Mouse (Mus musculus) gastrocnemius, postnatal 10 days (tissue): ENCODE measurements at regions not wholly inside any gene's neighbourhood (a gene's known extent, or its start where the extent isn't known, plus 50 kb on each side); places are given as distances from the start of the nearest gene placed in this dataset.

Source experiments
- DNase-seq: peaks from one replicate; pipeline ENCODE4 v3.0.0; 2021; ENCODE audit warnings: mixed read lengths

DNA sequence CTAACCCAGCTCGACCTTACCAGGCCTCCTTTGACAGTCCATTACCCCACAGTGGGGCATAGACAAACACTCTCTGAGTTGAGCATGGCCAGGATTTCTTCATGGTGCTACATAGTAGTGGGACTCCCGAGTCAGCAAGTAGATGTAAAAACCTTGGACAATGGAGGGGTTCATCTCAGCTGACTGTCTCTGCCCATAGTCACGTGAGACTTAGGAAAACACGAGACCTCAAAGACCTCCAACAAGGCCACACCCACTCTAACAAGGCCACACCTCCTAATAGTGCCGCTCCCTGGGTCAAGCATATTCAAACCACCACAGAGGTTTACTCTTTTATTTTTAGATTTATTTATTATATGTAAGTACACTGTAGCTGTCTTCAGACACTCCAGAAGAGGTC, 52.5 kb upstream of the Cldn24 start:
- no peak for DNase-seq

DNA sequence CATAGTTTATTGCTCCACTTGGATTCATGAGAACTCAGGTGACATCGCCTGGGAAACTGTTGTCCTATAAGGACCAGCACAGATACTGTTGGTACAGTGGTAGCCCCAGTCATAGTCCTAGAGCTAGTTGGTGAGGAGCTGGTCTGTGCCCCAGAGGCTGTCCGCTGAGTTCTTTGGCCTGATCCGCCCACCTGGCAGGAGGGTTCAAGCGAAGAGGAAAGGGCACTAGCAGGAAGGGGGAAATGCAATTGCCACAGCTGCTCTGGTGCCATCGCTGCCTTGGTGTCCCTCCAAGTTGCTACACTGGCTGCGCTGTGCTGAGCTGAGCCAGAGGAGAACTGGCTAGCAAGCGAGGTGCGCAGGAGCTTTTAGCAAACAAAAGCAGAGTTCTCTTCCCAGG, 53.2 kb upstream of the Cldn24 start:
- no peak for DNase-seq

GRCm38 (mm10) chr8:47764480-47764879, 50.7 kb upstream of the Cdkn2aip start:
- peak; percentile 68 for DNase-seq

DNA sequence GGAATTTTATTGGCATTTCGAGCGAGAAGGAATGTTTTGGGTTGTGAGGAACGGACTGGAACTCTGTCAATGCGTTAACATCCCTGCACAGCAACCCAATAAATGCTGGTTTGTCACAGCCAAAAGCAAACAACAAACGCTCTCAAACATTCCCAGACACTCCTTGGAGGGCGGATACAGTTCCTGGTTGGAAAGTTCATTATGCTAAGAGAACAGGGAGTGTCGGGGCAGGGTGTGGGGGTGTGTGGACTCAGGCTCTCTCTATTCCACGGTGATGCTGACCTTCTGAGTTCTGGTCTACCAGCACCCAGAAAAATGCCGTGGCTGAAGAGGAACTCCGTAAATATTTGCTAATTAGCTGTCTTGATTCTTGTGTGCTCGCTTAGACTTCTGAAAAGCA, 50.3 kb upstream of the Cdkn2aip start:
- no peak for DNase-seq
